Mouse (Mus musculus) kidney, adult 8-10 months (tissue): ENCODE results near the gene Pp2d1.
A peak's percentile ranks its signal among the peaks of the same experiment; 100 is the strongest.

Experiments
- DNase-seq, 2 experiments: peaks; one replicate each; pipeline ENCODE4 v3.0.0; 2022

The Pp2d1 gene

GRCm38 (mm10) chr17:53564837-53565236 is 25.6 kb upstream of the Pp2d1 start:
- no peak for DNase-seq

GRCm38 (mm10) chr17:53561458-53562029 is 22.3 kb upstream of the Pp2d1 start:
- DNase-seq: no peak

GRCm38 (mm10) chr17:53559646-53560045 is 20.4 kb upstream of the Pp2d1 start:
- DNase-seq: no peak

- no peak for DNase-seq
These were observed 18.2 kb upstream of the Pp2d1 start for GRCm38 (mm10) chr17:53557443-53557842.

- no peak for DNase-seq
These were observed 15.6 kb upstream of the Pp2d1 start for GRCm38 (mm10) chr17:53554813-53555212.

- peak in 1 of 2 experiments; percentile 16 for DNase-seq
These were observed 14.8 kb upstream of the Pp2d1 start for GRCm38 (mm10) chr17:53554088-53554487.

- DNase-seq: no peak
These were observed 12.4 kb upstream of the Pp2d1 start for GRCm38 (mm10) chr17:53551306-53552299.

- no peak for DNase-seq
These were observed 4.5 kb upstream of the Pp2d1 start for GRCm38 (mm10) chr17:53543591-53544324.

- no peak for DNase-seq
These were observed 3.3 kb upstream of the Pp2d1 start for GRCm38 (mm10) chr17:53542536-53542935.

- no peak for DNase-seq
These were observed 6.8 kb downstream of the Pp2d1 start for GRCm38 (mm10) chr17:53532425-53532824.

GRCm38 (mm10) chr17:53531160-53531559 is 8.1 kb downstream of the Pp2d1 start:
- peak in 1 of 2 experiments; percentile 17 for DNase-seq

- no peak for DNase-seq
These were observed 11.2 kb downstream of the Pp2d1 start for GRCm38 (mm10) chr17:53528034-53528433.

- no peak for DNase-seq
These were observed 18.7 kb downstream of the Pp2d1 start for GRCm38 (mm10) chr17:53520509-53520908.

- DNase-seq: no peak
These were observed 19.9 kb downstream of the Pp2d1 start for GRCm38 (mm10) chr17:53519364-53519763.

GRCm38 (mm10) chr17:53512311-53512951 is 26.8 kb downstream of the Pp2d1 start:
- DNase-seq: peak in 1 of 2 experiments; percentile 9

GRCm38 (mm10) chr17:53502966-53503365 is 36.3 kb downstream of the Pp2d1 start:
- DNase-seq: no peak

- no peak for DNase-seq
These were observed 50.3 kb downstream of the Pp2d1 start for GRCm38 (mm10) chr17:53489007-53489378.

- no peak for DNase-seq
These were observed 50.8 kb downstream of the Pp2d1 start for GRCm38 (mm10) chr17:53488291-53489006.

GRCm38 (mm10) chr17:53480433-53480832 is 58.8 kb downstream of the Pp2d1 start:
- no peak for DNase-seq

- peak; percentile 33 to 47 for DNase-seq
These were observed 59.6 kb downstream of the Pp2d1 start for GRCm38 (mm10) chr17:53479604-53480041.

- DNase-seq: peak; percentile 99
These were observed 60.2 kb downstream of the Pp2d1 start, which contains the start of gene Rab5a for GRCm38 (mm10) chr17:53478858-53479603. Gene Rab5a, plus strand, starts transcription at chr17:53479234.
